Mouse (Mus musculus): ENCODE data around the gene Cacna2d3. TPM values are rescaled to one million over a fixed set of nuclear protein-coding genes. Genes with fewer than 3 reads are reported as not detected.

Cacna2d3 gene
- total RNA-seq, 2 experiments from 2014 or later, result 0.41 to 0.52 TPM

DNA sequence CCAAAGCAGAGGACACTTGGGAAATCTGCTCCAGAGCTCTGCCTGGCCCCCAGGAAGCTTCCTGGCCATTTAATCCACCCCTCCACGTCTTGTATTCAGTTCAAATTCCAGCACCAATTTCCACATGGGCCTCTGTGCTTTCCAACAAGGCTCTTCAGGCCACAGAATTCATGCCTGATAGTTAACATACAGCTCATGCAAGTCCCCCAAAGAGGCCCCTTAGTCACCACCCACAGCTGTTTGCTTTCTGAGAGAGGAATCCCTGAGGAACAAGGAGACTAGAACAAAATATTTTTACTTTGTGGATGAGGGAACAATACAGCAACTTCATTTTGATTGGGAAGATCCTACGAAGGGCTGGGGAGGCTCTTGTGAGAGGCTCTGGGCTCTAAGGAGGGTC, 444.0 kb downstream of the Cacna2d3 start:
- intact Hi-C loops (cut with DNase I), result no loop called here
- DNase-seq, result peak in 1 of 2 experiments; percentile 5

DNA sequence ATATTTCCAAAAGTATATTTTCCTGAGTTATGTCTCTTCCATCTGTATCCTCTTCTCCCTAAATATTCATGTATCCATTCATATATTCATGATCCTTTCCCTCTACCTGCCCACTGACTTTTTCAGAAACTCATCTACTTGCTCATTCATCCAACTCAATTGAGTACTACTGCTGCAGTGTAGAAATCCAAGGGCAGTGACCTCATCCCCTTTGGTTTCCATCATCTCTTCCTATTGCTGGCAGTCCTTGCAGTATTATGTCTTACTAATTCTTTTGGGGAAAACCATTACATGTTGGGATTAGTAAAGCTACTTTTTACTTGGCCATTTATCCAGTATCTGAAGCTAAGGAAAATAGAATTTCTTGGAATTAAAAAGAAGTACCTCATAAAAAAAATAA, 447.8 kb downstream of the Cacna2d3 start:
- intact Hi-C loops (cut with DNase I), result no loop called here
- DNase-seq, result no peak

DNA sequence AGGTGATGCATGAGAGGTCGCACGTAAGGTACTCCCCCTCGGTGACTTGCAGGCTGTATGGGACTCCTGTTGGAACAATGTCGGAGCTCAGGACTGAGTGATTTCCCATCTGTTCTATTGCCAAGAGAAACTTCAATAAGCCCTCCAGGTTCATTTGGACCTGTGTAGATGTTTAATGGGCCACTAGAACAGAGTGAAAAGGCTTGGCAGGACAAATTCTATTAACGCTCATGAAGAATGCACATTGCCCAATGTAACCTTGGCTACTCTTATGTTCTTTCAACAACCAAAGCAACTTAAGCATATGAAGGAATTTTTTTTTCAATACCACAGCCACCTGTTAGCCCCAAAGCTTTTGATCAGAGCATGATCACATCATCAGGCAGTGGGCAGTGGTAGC, 451.1 kb downstream of the Cacna2d3 start:
- DNase-seq, result no peak
- intact Hi-C loops (cut with DNase I), result no loop called here

DNA sequence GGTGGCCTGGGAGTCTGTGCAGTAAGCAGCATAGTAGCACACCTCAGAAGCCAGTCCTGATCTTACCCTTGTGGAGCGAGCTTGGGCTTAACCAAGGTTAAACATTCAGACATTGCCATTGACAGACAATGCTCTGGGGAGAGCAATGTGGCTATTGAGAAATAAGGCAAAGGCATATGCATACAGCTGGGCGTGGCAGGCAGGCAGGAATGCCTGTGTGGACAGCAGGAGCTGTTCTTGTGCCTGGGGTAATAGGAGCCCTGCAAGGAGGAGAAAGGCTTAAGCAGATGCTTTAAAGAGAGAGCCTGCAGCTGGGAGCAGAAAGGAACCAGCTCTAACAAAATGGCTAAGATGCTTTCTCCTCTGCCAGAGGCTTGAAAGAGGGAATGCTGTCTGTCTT, 451.8 kb downstream of the Cacna2d3 start:
- no peak for DNase-seq
- intact Hi-C loops (cut with DNase I), result no loop called here

DNA sequence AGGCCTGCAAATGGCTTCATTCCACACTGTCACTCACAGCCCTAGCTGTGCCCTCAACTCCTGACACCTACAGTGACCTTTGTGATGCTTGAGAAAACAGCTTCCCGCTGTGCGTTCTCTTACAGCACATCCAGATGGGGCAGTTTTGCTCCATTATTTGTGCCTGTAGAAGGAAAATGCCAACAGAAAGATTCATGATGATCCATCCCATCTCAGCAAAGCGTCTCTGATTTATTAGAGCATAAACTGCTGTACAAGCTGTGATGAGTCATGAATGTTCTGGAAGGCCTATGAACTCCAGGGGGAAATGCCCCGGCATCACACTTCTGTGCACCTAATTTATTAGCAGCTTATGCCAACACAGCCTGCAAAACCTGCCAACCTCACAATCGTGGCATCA, 453.1 kb downstream of the Cacna2d3 start:
- intact Hi-C loops (cut with DNase I), result no loop called here
- DNase-seq, result no peak

DNA sequence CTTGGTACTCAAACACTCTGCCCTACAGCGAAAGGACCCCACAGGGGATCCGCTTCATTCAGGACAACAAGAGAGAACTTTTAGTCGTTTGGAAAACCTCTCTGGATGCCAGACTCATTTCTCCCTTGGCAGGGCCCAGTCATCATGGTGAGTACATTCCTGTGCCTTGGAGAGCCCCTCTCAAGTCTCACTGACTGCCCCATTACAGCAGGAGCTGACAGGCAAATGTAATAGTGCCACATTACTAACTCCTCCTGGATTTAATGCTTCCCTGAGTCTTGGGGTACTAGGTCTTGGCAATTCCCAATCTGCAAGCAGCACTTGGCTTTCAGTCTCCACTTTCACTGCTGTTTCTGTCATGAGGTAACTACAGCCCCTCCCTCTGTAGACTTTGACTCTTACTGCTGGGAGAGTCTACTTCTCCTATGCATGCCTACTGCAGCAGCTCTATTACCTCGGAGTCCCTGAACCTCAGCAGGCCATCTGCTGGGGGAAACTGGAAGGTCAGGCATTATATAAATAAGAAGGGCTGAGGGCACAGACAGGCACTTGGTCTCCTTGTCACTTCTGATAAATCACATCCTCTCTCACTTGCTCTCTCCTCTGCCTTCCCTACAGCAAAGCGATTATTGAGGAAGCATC, 454.3 kb downstream of the Cacna2d3 start:
- DNase-seq, result peak; percentile 12 to 31
- intact Hi-C loops (cut with DNase I), result no loop called here

DNA sequence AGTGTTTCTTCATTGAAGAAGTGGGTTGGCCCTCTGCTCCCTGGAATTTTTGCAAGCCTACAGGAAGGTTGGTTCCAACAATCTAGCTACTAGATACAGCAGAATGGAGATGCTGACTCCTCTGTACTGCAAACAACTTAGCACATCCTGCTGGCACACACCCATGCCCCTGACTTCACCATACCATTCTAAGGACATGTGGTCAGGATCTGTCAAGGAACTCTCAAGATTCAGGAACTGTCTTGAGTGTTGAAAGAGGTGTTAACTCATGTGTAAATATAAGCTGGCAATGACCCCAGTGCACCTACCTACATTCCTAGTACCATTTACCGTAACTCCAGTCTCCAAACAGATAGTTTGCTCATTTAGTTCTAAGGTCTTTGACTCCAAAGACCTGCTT, 461.0 kb downstream of the Cacna2d3 start:
- DNase-seq, result no peak
- intact Hi-C loops (cut with DNase I), result loop anchor here (2.0 kb wide), 1 partner anchor 20 kb away; no protein-coding TSS in a partner anchor

DNA sequence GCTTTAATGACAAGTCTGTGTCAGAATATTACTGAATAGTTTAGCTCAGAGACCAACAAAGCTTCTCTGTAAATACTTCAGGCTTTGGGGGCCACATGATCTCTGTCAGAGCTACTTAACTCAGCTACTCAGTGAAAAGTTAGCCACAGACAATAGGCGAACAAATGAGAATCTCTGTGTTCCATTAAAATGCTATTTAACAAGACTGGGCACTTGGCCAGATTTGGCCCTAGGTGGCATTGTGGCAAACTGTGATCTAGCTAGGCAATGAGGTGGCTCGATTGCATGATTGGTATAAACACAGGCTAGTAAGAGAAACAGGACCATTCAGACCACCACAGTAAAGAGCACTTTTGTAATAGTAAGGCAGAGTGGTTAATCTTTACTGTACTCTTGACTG, 478.1 kb downstream of the Cacna2d3 start:
- intact Hi-C loops (cut with DNase I), result no loop called here

DNA sequence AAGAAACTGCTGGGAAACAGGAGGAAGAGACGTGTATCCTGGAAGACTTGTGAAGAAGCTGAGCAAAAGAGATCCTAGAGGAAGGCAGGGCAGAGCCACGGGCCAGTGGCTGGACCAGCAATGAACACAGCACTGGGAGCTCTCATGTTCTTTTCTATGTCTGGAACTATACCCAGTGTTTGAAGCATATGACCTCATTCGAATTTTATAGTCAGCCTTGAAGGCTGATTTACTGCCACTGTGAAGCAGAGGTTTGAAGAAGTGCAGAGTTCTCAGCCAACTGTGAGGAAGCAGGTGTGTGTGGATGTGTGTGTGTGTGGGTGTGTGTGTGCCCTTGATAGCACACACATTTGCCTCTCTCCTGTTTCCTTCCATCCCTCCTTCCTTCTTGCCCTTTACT, 483.2 kb downstream of the Cacna2d3 start:
- intact Hi-C loops (cut with DNase I), result no loop called here

More for the DNA sequence above, 478.1 kb downstream of the Cacna2d3 start:
- DNase-seq, result no peak

DNA sequence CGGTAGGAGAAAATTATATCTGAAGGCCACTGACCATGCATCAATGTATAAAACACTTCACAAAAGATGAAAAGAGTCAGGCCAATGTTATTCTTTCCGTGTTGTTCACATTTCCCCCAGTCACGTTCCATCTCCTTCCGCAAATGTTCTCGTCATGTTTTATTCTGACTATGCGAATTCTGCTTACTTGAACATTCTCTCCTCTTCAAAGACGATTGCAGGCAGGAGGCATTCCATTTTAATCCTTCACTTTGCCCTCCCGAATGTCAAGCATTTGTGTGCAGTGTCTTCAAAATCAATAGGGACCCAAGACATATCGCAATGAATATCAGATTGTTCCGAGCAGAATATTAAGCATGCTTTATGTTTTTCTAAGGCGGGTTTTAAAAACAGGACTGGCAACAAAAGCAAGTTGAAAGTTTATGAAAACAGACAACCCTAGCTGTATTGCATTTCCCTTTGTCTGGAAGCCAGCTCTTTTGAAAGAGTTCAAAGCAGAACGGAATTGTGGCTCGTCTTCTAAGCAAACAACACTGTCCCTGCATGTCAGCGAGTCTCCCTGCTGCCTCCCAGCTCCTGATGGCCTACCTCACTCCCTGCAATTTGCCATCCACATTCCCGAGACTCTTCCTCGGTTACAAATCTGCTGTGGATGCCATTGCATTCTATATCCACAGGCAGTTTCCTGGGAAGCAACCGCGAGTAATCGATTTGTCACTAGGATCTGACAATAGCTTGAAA, 492.5 kb downstream of the Cacna2d3 start:
- intact Hi-C loops (cut with DNase I), result no loop called here
- DNase-seq, result no peak

More for the DNA sequence above, 483.2 kb downstream of the Cacna2d3 start:
- DNase-seq, result no peak

DNA sequence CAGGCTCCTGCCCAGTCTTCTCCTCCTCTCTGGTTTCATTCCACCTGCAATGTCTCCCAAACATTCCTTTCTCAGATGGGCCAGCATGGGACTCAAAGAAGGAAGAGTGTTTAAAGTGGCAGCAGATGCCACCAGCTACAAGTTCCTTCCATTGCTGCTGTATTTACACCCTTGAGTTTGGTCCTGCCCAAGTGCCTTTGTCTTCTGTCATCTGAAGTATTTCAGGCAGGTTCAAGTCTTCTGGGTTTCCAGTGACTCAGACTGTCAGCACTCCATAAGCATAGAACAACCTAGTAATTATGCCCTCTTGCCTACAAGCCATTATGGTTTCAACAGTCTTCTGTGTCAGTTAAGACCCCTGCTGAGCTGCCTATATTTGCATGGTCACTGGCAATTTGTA, 493.2 kb downstream of the Cacna2d3 start:
- intact Hi-C loops (cut with DNase I), result no loop called here
- DNase-seq, result no peak

DNA sequence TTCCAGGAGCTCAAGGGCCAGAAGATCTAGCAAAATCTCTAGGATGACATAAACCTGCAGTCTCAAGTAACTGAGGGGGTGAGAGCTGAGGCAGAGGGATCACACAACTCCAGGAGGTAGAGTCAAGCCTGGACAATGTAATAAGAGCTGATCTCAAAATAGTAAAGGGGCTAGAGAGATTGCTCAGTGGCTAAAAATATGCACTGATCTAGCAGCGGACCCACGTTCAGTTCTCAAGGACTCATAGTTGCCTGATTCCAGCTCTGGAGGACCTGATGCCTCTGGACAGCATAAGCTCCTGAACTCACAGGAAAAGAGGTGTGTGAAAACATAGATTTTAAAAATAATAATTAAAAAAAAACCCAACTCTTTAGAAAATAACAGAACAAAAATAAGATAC, 493.7 kb downstream of the Cacna2d3 start:
- DNase-seq, result peak in 1 of 2 experiments; percentile 17
- intact Hi-C loops (cut with DNase I), result no loop called here

DNA sequence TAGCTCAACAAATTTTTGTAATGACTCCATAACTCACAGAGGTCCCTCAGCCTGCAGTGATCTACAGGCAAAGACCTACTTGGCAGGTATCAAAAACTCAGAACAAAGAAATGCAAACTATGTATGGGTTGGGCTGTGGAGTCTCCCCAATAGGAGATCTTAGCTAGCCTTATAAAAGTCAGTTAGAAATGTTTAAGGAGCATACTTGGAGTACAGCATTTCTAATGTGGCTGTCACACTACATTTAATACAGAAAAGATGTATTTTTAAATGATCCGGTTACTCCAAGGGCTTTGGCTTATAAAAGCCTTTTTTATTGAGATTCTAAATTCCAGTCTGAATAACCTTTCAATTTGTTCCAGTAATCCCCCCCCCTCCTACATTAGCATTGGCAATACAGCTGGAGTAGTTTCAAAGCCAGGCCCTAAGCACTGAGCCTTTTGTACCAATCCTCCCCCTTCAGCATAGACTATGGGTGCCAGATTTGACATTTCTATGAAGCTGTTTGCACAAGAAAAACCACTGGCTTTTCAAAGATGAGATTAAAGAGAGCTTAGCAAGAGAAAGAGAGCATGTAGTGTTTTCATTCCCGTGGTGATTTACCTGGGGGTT, 495.8 kb downstream of the Cacna2d3 start:
- no peak for DNase-seq
- intact Hi-C loops (cut with DNase I), result no loop called here

DNA sequence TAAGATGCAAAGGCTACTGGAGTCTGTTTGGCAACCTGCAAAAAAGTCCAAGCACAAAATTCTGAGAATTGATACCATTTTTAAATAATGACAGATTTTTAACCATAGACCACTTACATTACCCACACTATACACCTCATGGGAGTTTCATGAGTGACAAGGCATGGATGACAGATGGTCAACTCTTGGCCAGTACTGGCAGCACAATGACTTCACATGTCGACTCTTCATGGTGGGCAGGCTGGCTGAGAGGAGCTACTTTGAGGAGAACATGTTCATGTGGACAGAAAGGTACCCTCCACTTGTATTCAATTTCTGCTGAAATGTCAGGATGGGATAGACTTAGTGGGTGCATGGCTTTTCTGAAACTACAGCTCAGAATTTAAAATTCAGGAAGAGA, 498.7 kb downstream of the Cacna2d3 start:
- DNase-seq, result no peak
- intact Hi-C loops (cut with DNase I), result no loop called here

DNA sequence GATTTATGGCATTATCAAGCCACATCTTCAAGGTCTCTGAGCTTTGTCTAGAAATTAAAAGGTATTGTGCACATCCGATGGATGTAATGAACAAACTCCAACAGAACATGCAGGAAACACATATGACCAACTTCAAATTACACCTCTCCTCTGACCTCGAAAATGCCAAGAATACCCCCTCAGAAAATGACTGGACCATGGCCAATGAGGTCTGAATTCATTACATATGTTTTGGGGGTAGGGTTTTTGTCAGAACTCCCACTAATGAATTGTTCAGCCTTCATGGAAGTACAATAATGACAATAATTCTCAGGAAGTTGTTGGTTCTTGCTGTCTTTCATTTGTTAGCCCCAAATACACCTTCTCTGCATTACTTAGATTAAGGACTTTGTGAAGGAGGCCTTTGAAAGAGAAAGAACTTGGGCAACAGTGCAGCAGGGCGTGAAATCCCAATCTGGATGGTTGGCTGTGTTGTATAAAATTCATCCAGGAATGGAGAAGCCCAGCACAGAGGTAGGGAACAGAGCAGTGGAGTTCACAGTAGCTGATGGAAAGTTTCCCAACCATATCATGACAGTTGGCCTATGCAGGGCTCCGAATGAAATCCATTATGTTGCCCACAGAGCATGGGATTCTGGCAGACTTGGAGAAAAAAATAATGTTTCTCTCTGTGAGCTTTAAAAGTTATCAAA, 499.3 kb downstream of the Cacna2d3 start:
- intact Hi-C loops (cut with DNase I), result no loop called here
- DNase-seq, result no peak

DNA sequence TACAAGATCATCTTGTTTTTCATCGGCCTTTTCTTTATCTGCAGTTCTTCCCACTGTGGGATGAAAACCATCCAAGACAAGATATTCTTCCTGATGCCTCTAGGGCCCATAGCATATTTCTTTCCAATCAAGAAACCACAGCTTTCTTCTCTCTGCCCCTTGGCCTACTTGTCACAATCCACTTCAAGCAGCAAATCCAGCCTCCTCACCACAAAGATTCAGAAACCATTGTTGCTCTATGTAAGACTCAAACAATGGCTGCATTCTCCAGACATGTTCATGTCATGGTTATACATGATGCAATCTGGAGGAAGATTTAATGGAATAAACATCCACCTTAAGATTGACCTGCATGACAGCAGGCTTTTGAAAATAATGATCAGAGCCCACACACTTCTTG, 505.6 kb downstream of the Cacna2d3 start:
- DNase-seq, result no peak
- intact Hi-C loops (cut with DNase I), result no loop called here

DNA sequence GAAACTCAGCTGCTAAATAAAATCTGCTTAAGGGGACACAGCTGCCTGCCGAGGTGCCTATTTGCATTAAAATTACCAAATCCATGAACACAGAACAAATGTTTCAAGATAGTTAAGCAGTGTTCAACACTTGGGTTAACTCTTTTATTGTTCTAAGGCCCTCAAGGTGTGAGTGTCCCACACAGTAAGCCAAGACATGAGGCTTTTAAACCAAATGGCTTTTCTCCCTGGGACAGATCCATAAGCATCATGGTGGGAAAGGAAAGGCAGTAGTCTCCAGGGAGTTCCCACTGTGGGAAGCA, 516.7 kb downstream of the Cacna2d3 start:
- intact Hi-C loops (cut with DNase I), result no loop called here
- DNase-seq, result no peak

DNA sequence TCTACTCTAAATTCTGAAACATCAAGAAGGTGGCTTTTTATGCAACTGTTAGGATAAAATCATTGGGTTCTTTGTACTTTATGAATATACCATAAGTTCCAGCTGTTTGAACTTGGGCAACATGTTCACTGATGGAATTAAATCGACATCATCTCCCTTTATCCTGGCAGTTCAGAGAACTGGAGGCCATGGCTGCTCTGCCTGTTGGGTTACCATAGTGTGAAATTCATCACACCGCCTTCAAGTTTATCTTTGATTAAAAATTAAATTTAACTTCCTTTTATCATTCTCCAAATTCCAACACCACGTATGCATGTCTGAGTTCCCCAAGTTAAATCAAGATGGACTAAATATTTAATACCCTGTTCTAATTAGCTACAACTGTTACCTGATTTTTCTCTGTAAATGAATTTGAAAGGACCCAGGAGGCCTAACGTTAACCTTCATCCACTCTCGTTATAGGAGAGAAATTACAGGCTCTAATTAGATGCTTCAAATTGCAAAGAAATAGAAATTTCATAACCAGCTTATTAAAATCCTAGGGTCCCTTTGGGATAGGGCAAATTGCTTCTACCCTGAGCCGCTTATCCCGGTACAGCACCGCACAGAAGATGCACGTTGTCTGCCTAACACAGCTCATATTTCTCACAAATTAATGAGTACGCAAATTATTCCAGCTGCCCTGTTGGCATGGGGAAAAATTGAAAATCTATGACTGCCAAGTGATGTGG, 517.3 kb downstream of the Cacna2d3 start:
- intact Hi-C loops (cut with DNase I), result no loop called here

DNA sequence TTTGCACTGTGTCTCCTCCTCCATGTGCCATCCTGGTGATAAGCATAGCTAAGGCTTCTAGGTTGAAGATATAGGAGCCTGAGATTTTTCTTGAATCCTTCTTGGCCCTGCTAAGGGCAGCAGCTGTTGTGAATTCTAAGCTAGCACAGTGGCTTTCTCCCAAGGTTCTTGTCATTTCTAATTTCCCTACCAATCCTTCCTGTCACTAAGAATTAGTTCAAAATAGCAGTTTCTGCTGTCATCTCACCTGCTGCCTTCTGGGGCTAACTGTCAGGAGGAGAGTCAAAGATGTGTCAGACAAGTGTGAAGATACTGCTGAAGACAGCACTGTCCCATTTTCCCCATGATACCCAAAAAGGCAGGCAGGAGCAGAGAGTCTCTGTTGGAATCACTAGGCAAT, 525.5 kb downstream of the Cacna2d3 start:
- no peak for DNase-seq
- intact Hi-C loops (cut with DNase I), result no loop called here

More for the DNA sequence above, 517.3 kb downstream of the Cacna2d3 start:
- DNase-seq, result no peak

DNA sequence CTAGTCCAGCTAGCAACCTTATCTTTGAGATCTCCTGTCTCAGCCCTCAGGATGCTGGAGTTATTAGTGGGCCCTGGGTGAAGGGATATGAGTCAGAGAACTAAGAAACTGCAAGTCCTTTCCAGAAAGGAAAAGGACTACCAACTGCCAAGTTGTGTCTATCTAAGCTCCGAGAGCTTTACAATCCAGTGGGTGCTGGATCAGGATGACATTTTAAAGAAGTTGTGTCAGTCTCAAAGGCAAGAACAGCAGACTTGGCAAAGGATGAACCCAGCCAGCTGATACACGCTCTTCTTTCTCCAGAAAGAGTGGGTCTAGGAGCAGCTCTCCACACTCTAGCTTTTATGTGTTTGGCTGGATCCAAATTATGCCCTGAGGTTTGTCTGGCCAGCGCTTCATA, 530.2 kb downstream of the Cacna2d3 start:
- DNase-seq, result no peak
- intact Hi-C loops (cut with DNase I), result no loop called here

DNA sequence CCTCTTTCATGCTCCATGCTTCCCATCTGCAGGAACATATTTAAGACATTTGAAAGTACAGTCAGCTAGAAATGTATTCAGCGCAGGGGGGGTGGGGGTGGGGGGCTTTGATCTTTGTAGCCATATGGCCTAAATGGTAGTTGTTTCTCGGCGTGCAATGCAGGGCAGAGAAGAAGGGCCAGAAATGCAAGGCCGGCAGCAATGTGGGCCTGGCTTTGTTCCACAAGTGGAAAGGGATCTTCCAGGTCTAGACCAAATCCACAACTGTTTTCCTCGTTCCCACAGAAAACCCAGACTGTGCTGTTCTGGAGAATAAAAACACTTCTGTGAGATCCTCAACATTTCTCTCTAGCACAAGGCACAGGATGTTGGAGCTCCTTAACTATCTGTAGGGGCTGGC, 537.9 kb downstream of the Cacna2d3 start:
- DNase-seq, result no peak
- intact Hi-C loops (cut with DNase I), result no loop called here
